Mouse (Mus musculus) stomach, embryonic 14.5 days (tissue): ENCODE measurements around the gene Sipa1. TPM values are rescaled to one million over a fixed set of nuclear protein-coding genes. Genes with fewer than 3 reads are reported as not detected.

Source experiments
- ATAC-seq: fragments of 200-750 bp; cut with Nextera tagmentation; 2 replicates; pipeline ENCODE4 v1.8.0; 2017; ENCODE audit warnings: low read depth, moderate TSS enrichment; ENCODE audit not compliant: insufficient number of reproducible peaks, insufficient read depth, low FRiP score
- H3K27ac ChIP-seq: fragments of 300-500 bp; sonication (generic); 2 replicates; pipeline ENCODE4 v1.5.1; 2014; ENCODE audit warnings: mild to moderate bottlenecking, low read length, moderate library complexity, mixed read lengths
- H3K27me3 ChIP-seq: fragments of 300-500 bp; sonication (generic); 2 replicates; pipeline ENCODE4 v1.6.1; 2014; ENCODE audit warnings: low read length, control low read depth, mixed read lengths; ENCODE audit not compliant: control insufficient read depth, insufficient read depth
- H3K36me3 ChIP-seq: fragments of 300-500 bp; sonication (generic); 2 replicates; pipeline ENCODE4 v1.6.1; 2014; ENCODE audit warnings: mild to moderate bottlenecking, control low read depth, low read length, moderate library complexity, mixed read lengths; ENCODE audit not compliant: control insufficient read depth, insufficient read depth
- H3K4me1 ChIP-seq: fragments of 300-500 bp; sonication (generic); 2 replicates; pipeline ENCODE4 v1.6.1; 2014; ENCODE audit warnings: low read length, control low read depth, mixed read lengths; ENCODE audit not compliant: control insufficient read depth, insufficient read depth
- H3K4me2 ChIP-seq: fragments of 300-500 bp; sonication (generic); replicated peaks from 2 replicates; pipeline ENCODE4 v1.6.1; 2014; ENCODE audit warnings: low read depth, low read length, control low read depth
- H3K4me3 ChIP-seq: fragments of 300-500 bp; sonication (generic); 2 replicates; pipeline ENCODE4 v1.5.1; 2014; ENCODE audit warnings: low read depth, low read length, control low read depth
- H3K9ac ChIP-seq: fragments of 300-500 bp; sonication (generic); replicated peaks from 2 replicates; pipeline ENCODE4 v1.6.1; 2014; ENCODE audit warnings: low read depth, mild to moderate bottlenecking, control low read depth, low read length, moderate library complexity, mixed read lengths
- H3K9me3 ChIP-seq: fragments of 300-500 bp; sonication (generic); 2 replicates; pipeline ENCODE4 v1.6.1; 2016; ENCODE audit warnings: low read depth, low read length, control low read depth; ENCODE audit not compliant: control insufficient read depth
- WGBS: fragments of 180-500 bp; shearing (Covaris S2); extraction: QIAGEN DNeasy Blood & Tissue Kit; methylation state at CpG from one replicate; pipeline ENCODE4 v1.1.7; 2014; 5-methylcytosine and 5-hydroxymethylcytosine counted together
- polyA plus RNA-seq: library from polyadenylated mRNA; unstranded; fragments of >200 nt; fragmentation: Nextera tagmentation; extraction: Ambion mirVana; gene quantifications from 2 replicates; pipeline ENCODE4 v1.2.1, GENCODE M21; 2014

Gene Sipa1
- polyA plus RNA-seq, 1 experiment from 2014 or later, result 15.2 TPM

DNA sequence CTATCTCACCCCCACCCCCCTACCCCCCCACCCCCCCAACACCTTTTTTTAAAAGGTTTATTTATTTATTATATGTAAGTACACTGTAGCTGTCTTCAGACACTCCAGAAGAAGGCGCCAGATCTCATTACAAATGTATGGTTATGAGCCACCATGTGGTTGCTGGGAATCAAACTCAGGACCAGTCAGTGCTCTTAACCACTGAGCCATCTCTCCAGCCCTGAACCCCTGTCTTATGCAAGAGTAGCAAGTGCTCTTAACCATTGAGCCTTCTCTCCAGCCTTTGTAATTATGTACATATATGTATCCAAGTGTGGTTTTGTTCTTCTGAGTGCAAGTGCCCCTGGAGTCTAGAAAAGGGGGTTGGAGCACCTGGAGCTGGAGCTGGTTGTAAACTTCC lies 51.5 kb downstream of the Sipa1 start:
- Histone ChIP-seq H3K9ac (no peak overlapping the region), H3K27me3 (no peaks in the 10 kb centered on the region), H3K36me3 (peaks cover 19% of the 10 kb centered on the region), H3K9me3 (no peaks in the 10 kb centered on the region), H3K4me3 (no peak overlapping the region), H3K4me2 (no peak overlapping the region), H3K4me1 (peaks cover 10% of the 10 kb centered on the region), H3K27ac (no peak overlapping the region)
- no peak for ATAC-seq
- WGBS, result 93% methylated on average over 1 of the region's 1 CpGs

DNA sequence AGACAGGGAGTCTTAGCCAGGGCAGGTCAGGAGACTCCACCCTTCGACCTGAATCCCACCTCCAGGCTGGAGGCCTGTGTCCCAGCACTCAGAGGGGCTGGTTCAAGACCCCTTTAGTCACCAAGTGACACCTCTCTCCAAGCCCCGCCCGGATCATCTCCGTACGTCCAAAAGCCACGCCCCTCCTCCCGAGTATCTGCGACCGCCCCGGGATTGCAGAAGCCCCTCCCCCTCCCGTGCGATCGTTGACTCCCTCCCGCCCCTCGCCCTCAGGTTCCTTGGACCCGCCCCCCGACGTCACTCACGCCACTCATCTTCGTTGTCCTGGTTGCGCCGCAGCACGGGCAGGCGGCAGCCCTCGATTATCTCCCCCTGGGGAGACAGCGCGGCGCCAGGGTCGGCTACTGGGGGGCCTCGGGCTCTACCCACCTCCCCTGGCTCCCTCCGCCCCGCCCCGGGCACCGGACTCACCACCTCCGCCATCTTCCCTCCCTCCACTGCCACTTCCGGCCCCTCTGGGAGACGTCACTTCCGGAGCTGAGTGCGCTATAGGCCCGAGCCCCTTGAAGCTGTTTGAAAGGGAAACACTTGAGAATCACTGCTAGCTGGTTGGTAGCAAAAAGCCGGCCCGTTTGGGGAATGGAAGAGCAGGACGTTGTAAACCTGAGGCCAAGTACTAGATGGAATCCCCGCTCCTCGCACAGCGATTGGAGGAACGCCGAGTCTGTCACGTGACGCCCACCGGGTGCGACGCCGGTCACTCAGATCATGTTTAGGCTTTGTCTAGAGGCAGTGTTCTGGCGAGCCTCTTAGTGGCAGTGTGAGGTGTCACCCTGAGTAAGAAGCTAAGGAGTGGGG lies 53.7 kb downstream of the Sipa1 start, which contains the start of gene Kat5:
Kat5 (minus strand) TSS at position 691 of the 858 bp plus-strand sequence.
- Histone ChIP-seq H3K4me1 (peaks cover 10% of the 10 kb centered on the region), H3K9ac (peak within 1 kb of the TSS; percentile 71), H3K36me3 (peaks cover 41% of the 10 kb centered on the region), H3K9me3 (no peaks in the 10 kb centered on the region), H3K27me3 (no peaks in the 10 kb centered on the region), H3K4me2 (peak within 1 kb of the TSS; percentile 70), H3K27ac (peak within 1 kb of the TSS; percentile 97), H3K4me3 (peak within 1 kb of the TSS; percentile 61)
- WGBS, result under 1% methylated on average over 54 of the region's 55 CpGs
- ATAC-seq, result peak; percentile 91

DNA sequence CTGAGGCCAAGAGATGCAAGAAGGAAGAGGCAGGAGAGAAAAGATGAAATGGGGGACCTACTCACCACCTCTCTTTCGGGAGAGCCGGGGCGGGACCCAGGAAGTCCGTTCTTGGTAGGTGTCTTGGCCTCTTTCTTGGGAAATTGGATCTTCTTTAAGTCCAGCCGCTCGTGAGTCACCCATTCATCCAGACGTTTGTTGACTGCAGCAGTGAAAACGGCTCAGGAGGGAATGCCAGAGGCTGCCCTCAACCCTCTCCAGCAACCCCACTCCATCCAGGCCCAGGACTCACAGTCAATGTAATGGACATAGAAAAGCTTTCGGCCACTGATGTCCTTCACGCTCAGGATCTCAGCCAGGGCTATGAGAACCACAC lies 54.3 kb downstream of the Sipa1 start:
- H3K4me3 ChIP-seq, result peak overlapping the region; percentile 61
- WGBS, result 59% methylated on average over 10 of the region's 10 CpGs
- peaks cover 10% of the 10 kb centered on the region for H3K4me1 ChIP-seq
- H3K27me3 ChIP-seq, result no peaks in the 10 kb centered on the region
- H3K9me3 ChIP-seq, result no peaks in the 10 kb centered on the region
- H3K4me2 ChIP-seq, result peak overlapping the region; percentile 70
- no peak for ATAC-seq
- H3K27ac ChIP-seq, result peak overlapping the region; percentile 97; the same call in 1 of the 2 replicates
- peak overlapping the region; percentile 71 for H3K9ac ChIP-seq
- peaks cover 47% of the 10 kb centered on the region for H3K36me3 ChIP-seq

DNA sequence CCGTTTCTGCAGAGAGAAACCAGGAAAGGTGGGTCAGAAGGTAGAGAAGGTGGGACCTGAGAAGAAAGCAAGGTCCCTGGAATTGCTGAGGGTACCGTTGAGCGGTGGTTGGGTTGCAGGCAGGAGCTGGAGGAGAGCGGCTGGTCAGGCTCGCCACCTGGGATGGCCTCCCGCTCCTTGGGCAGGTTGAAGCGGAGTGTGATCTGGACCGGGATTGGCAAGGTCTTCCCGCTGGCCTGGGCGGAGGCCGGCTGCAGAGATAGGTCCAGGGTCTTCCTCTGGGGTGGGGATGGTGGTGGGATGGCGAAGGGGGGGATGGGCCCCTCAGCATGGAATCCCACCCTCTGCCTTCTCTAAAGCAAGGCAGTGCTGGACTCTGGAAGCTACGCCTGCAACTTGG lies 54.8 kb downstream of the Sipa1 start:
- Histone ChIP-seq H3K9ac (peak overlapping the region; percentile 71; the same call in 1 of the 2 replicates), H3K36me3 (peaks cover 52% of the 10 kb centered on the region)
- 94% methylated on average over 13 of the region's 13 CpGs for WGBS

DNA sequence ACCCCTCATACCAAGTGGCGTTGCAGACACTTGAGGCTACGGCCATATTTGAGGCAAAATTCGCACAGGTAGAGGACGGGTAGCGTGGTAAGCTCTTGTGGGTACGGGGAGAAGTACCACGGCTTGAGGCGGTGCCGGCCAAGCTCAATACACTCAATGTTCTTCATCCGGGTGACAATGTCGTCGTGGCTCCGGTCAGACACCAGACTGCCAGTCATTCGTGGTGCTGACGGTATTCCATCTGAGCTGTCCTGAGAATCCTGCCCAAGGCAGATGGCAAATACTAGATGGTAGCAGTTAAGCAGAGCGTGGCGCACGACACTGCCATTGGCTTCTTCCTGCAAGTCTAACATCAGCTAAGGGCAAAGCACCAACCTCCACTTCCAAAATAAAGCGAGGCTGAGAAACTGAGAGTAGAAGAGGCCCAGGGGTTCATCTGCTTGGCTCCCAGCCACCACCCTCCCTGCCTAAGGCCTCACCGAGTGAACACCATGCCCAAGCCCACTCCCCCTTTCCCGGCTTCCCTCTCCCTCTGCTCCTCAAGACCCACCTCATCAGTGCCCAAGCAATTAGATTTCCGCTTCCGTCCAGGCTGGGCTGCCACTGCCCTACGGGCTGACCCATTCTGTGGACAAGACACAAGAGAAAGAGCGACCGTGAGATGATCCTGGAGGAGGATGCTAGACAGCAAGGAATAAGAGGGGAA lies 55.6 kb downstream of the Sipa1 start:
- peaks cover 60% of the 10 kb centered on the region for H3K36me3 ChIP-seq
- H3K9ac ChIP-seq, result no peak overlapping the region

More for the DNA sequence above, 54.8 kb downstream of the Sipa1 start:
- ATAC-seq, result no peak
- Histone ChIP-seq H3K4me2 (peak overlapping the region; percentile 70), H3K27ac (no peak overlapping the region), H3K4me3 (peak overlapping the region; percentile 61; the same call in 1 of the 2 replicates), H3K9me3 (no peaks in the 10 kb centered on the region), H3K4me1 (peaks cover 10% of the 10 kb centered on the region), H3K27me3 (no peaks in the 10 kb centered on the region)

DNA sequence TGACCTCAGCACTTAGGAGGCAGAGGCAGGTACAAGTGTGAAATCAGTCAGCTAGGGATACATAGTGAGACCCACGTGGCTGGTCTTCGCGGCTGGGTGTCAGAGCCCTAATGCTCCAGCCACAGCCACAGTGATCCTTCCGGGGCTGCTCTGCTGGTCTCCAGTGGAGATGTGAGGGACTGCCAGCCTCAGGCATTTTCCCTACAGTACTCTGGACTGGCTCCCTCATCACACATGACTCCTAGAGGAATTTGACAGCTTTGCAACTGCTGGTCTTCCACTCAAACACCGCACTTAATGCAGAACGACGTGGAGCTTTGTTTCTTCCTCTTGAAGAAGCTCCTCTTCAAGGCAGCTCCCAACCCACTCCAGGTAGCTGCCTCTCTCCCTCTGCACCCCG lies 57.3 kb downstream of the Sipa1 start:
- no peak overlapping the region for H3K4me2 ChIP-seq
- H3K4me3 ChIP-seq, result no peak overlapping the region
- peaks cover 60% of the 10 kb centered on the region for H3K36me3 ChIP-seq
- 84% methylated on average over 8 of the region's 8 CpGs for WGBS
- no peak overlapping the region for H3K9ac ChIP-seq
- H3K27ac ChIP-seq, result no peak overlapping the region
- no peak for ATAC-seq
- H3K27me3 ChIP-seq, result no peaks in the 10 kb centered on the region
- peaks cover 20% of the 10 kb centered on the region for H3K4me1 ChIP-seq
- H3K9me3 ChIP-seq, result no peaks in the 10 kb centered on the region

More for the DNA sequence above, 55.6 kb downstream of the Sipa1 start:
- H3K27ac ChIP-seq, result no peak overlapping the region
- H3K9me3 ChIP-seq, result no peaks in the 10 kb centered on the region
- no peak overlapping the region for H3K4me2 ChIP-seq
- no peaks in the 10 kb centered on the region for H3K27me3 ChIP-seq
- H3K4me1 ChIP-seq, result peaks cover 16% of the 10 kb centered on the region
- no peak overlapping the region for H3K4me3 ChIP-seq
- ATAC-seq, result no peak
- 94% methylated on average over 26 of the region's 26 CpGs for WGBS

DNA sequence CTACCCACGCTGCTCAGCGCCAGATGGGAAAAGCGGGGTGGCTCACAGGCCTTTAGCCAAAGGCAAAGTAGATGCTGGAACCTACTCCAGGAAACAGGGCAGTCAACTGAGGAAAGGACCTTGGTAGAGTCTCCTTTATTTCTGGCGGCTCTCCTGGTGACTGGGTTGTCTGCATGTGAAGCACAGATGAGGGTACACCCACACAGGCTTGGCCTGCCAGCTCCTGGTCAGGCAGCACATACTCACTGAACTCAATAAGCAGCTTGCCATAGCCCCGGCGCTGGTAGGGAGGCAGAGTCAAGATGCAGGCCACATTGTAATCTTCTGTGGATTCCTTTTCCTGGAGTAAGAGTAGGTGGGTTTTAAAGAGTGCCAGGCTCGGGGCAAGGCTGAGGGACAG lies 58.4 kb downstream of the Sipa1 start:
- Histone ChIP-seq H3K27me3 (no peaks in the 10 kb centered on the region), H3K9ac (no peak overlapping the region), H3K27ac (no peak overlapping the region), H3K9me3 (no peaks in the 10 kb centered on the region), H3K4me1 (peaks cover 20% of the 10 kb centered on the region), H3K4me3 (no peak overlapping the region), H3K36me3 (peaks cover 60% of the 10 kb centered on the region), H3K4me2 (no peak overlapping the region)
- 91% methylated on average over 7 of the region's 7 CpGs for WGBS
- ATAC-seq, result no peak

DNA sequence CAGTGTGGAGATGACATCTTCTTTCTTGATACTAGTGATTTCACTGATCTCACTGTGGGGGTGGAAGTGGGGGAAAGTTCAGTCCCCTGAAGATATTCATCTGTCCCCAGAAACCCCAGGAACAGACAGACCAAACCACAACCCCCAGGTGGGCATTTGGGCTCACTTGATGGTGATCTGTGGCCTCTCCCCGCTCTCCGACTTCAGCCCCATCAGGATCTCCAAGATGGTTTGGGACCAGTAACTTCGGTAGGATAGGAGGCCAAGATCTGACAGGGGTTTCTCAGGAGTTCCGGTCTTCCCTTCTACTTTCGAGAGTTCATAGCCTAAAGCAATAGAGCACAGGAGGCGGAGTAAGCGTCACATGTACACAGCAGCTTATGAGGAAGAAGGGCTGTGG lies 59.8 kb downstream of the Sipa1 start:
- no peak overlapping the region for H3K4me2 ChIP-seq
- peaks cover 57% of the 10 kb centered on the region for H3K36me3 ChIP-seq
- peaks cover 14% of the 10 kb centered on the region for H3K4me1 ChIP-seq
- WGBS, result 88% methylated on average over 7 of the region's 7 CpGs
- no peak for ATAC-seq
- no peaks in the 10 kb centered on the region for H3K27me3 ChIP-seq
- no peak overlapping the region for H3K4me3 ChIP-seq
- H3K9ac ChIP-seq, result no peak overlapping the region
- H3K9me3 ChIP-seq, result no peaks in the 10 kb centered on the region
- no peak overlapping the region for H3K27ac ChIP-seq
